Mouse (Mus musculus): ENCODE data around the gene L3mbtl1.

GRCm38 (mm10) chr2:162991394-162992083 lies 48.3 kb downstream of the L3mbtl1 start:
- TF ChIP-seq CTCF (IDR thresholded peaks at IDR 0.05; ENCODE audit: borderline replicate concordance, insufficient read depth, low read length) (no peak), POLR2A (IDR thresholded peaks at IDR 0.05; ENCODE audit: low read depth, low read length) (no peak)
